Mouse (Mus musculus): ENCODE results near the gene Fam114a1.

- TF ChIP-seq EP300 (IDR thresholded peaks at IDR 0.05; ENCODE audit: insufficient read depth, low read depth, low read length) (no peak), CTCF (IDR thresholded peaks at IDR 0.05) (no peak)
Measured at GRCm38 (mm10) chr5:65071689-65072118, 101.8 kb downstream of the Fam114a1 start.

Measured in heart, adult 2 months (tissue).